Mouse (Mus musculus): ENCODE measurements around the gene Nos2.

DNA sequence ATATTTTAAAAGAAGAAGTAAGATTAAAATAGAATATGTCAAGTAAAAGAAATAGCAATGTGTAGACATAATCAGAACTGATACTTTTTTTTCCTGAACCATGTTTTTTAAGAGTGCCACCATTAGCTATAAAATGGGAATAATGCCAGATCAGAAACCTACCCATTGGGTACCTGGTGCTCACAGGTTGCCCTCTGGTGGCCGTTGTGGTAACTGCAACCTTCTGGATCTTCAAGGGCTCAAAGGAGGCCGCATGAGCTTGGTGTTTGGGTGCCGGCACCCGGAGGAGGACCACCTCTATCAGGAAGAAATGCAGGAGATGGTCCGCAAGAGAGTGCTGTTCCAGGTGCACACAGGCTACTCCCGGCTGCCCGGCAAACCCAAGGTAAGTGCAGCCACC lies 35.7 kb downstream of the Nos2 start:
- TF ChIP-seq CTCF (IDR thresholded peaks at IDR 0.05; ENCODE audit: low read depth, low read length) (peak; percentile 80), EP300 (IDR thresholded peaks at IDR 0.05; ENCODE audit: insufficient read depth, low read depth, low read length) (no peak), POLR2A (IDR thresholded peaks at IDR 0.05; ENCODE audit: insufficient read depth, low read length) (no peak)
